Mouse (Mus musculus) bone marrow macrophage, adult 2 months (primary cell): ENCODE results near the gene Spice1. TPM values are rescaled to one million over a fixed set of nuclear protein-coding genes. Genes with fewer than 3 reads are reported as not detected.

Experiments
- H3K27ac ChIP-seq: 2 replicates; pipeline ENCODE4 v1.5.1; 2012; ENCODE audit warnings: low read depth, low read length; ENCODE audit not compliant: insufficient read depth
- H3K4me1 ChIP-seq: 2 replicates; pipeline ENCODE4 v1.6.1; 2012; ENCODE audit warnings: low read length; ENCODE audit not compliant: control insufficient read depth, insufficient read depth
- H3K4me3 ChIP-seq: 2 replicates; pipeline ENCODE4 v1.5.1; 2012; ENCODE audit warnings: mild to moderate bottlenecking, low read length, moderate library complexity; ENCODE audit not compliant: insufficient read depth
- CTCF ChIP-seq: IDR thresholded peaks from 2 replicates; pipeline ENCODE4 v1.5.1; 2012; ENCODE audit warnings: low read depth, mild to moderate bottlenecking, low read length, moderate library complexity
- POLR2A ChIP-seq: IDR thresholded peaks from 2 replicates; pipeline ENCODE4 v1.6.1; 2012; ENCODE audit warnings: mild to moderate bottlenecking, low read depth, low read length, borderline replicate concordance
- polyA plus RNA-seq: library from polyadenylated mRNA; stranded (reverse); fragments of >200 nt; gene quantifications from 2 replicates; pipeline ENCODE4 v1.2.4, GENCODE M21; 2012; ENCODE audit not compliant: missing spikeins, insufficient read depth, insufficient read length

Gene Spice1
- polyA plus RNA-seq, 1 experiment: 22.5 TPM

DNA sequence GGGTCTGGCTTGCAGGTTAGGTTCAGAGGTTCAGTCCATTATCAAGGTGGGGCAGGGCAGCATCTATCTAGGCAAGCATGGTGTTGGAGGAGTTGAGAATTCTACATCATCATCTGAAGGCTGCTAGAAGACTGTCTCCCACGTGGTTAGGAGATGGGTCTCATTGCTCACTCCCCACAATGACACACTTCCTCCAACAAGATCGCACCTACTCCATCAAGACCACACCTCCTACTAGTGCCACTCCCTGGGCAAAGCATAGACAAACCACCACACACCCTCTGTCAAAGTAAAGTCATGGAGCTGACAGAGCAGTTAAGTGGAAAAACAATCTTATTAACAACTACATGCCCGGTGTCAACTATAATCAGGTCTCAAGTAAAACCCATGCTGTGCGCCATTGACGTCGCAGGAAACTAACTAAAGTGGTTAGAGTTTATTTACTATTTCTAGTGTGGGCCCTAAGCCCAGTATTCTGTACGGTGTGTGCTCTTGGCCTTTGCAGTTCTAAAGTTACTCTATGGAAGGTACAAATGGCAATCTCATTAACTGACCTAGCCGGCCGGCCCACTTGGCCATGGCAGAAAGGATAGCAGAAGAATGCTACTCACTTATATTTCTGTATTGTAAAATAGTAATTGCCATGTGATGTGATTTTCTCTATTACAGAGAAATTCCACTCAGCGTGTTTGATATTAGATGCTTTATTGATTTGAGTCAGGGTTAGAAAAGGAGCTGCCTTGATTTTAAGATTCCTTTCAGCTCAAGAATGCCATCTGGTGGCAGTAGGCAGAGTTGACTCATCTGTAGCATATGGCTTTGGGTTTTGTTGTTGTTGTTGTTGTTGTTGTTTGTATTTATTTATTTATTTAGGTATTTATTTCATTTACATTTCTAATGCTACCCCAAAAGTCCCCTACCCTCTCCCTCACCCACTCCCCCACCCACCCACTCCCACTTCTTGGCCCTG, 15.3 kb downstream of the Spice1 start:
- H3K4me3 ChIP-seq: no peak overlapping the region
- no peak for TF ChIP-seq CTCF
- TF ChIP-seq POLR2A: no peak

DNA sequence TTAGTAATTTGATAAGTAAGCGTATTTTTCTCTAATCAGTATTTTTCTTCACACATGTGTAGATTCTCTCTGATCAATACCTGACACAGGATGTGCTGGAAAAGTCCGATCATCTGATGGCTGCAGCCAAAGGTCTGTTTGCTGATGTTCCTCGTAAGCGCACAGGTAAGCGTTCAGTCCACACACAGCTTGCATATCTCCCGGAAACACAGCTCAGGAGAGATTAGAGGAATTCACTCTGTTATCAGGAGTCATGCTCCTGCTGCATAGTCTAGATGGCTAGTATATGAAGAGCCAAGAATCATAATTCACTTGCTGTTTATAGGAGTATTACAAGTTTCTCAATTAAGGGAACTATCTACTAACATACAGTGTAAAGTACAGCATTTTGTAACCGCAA, 18.6 kb downstream of the Spice1 start:
- TF ChIP-seq POLR2A: no peak
- no peak for TF ChIP-seq CTCF
- H3K27ac ChIP-seq: no peak overlapping the region
- H3K4me1 ChIP-seq: no peaks in the 10 kb centered on the region
- H3K4me3 ChIP-seq: no peak overlapping the region

More for the DNA sequence above, 15.3 kb downstream of the Spice1 start:
- H3K27ac ChIP-seq: no peak overlapping the region
- no peaks in the 10 kb centered on the region for H3K4me1 ChIP-seq

DNA sequence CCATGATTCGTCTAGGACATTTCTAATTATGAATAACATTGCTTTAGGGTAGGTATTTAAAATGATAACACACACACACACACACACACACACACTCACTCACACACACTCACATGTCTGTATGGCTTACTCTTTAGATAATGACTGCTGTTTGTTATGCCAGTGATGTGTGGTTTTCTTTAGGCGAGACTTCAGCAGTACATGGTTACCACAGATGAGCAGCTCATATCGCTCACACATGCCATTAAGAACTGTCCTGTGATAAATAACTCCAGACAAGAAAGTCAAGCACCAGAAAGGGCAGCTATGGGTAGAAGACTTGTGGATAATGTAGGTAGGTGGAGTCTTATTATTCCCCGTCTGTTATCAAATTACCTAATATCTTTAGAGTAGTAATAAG, 28.5 kb downstream of the Spice1 start:
- no peak overlapping the region for H3K4me3 ChIP-seq
- TF ChIP-seq POLR2A (no peak), CTCF (no peak)
- no peaks in the 10 kb centered on the region for H3K4me1 ChIP-seq
- no peak overlapping the region for H3K27ac ChIP-seq

DNA sequence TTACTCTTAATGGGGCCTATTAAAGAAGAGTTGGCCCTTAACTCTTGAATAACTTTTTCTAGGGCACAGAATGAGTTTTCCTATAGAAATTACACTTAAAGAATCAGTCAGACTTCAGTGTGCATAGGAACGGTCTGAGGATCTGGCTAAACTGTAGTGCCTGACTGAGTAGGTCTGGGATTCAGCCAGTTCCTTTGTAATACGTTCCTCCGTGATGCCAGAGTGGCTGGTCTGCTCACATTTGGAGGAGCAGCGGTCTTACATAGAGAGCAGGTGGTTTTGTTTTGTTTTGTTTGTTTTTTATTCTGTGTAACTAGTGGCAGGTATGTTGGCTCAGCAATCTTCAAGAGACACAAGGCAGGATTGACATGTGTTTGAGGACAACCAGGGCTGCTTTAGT, 33.1 kb downstream of the Spice1 start:
- no peaks in the 10 kb centered on the region for H3K4me1 ChIP-seq
- H3K27ac ChIP-seq: no peak overlapping the region
- H3K4me3 ChIP-seq: no peak overlapping the region
- TF ChIP-seq POLR2A (no peak), CTCF (no peak)

DNA sequence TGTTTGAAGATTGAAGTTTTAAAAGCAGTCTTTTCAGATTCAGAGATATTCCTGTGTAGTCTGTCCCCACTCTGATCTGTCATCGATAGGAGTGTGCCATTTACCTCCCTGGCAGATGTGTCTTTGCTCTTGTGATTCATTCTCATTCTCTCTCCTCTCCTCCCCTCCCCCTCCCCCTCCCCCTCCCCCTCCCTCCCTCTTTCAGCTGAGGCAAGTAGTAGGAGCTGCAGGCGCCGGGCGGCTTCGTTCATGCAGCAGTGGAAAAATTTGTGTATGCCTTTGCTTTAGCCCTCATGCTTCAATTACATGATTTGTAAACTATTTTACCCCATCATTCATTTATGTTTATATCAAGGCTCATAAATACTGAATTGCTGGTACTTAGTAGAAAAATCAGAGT, 34.7 kb downstream of the Spice1 start:
- Histone ChIP-seq H3K4me1 (no peaks in the 10 kb centered on the region), H3K27ac (no peak overlapping the region), H3K4me3 (no peak overlapping the region)
- TF ChIP-seq POLR2A (no peak), CTCF (no peak)

DNA sequence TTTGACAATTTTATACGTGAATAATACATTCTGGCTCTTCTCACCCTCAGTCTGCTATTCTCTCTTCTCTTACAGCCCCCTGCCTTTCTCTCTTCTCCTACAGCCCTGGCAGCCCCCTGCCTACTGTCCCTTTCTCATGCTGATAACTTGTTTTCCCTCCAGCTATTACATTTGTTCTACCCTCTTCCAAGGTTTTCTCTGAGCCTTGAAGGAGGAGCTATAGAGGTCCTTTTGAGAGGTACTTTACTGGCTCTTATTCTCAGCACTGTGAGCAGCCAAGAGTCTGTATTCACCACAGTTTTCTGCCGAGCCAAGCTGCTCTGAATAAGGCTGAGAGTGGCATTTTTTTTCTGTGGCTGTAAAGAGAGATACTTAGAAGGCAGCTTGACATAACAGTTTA, 36.6 kb downstream of the Spice1 start:
- Histone ChIP-seq H3K27ac (no peak overlapping the region), H3K4me3 (no peak overlapping the region), H3K4me1 (no peaks in the 10 kb centered on the region)
- no peak for TF ChIP-seq CTCF
- TF ChIP-seq POLR2A: no peak

DNA sequence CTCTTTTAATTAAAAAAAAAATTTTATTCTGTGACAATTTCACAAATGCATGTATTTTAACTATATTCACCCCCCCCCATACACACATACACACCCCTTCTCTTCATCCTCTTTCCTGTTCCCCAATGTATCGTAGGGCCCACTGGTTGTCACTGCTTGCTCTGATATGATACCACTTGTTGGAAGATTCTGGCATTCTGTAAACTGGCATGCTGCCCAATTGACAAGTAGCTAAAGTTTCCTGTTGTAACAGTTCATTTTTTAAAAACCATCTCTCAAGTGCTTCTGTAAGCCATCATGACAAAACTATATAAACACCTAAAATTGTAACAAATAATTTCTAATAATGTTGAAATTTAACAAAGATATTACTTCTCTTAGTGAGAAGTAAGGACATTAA, 37.3 kb downstream of the Spice1 start:
- TF ChIP-seq CTCF (no peak), POLR2A (no peak)
- H3K4me1 ChIP-seq: no peaks in the 10 kb centered on the region
- H3K4me3 ChIP-seq: no peak overlapping the region
- no peak overlapping the region for H3K27ac ChIP-seq

DNA sequence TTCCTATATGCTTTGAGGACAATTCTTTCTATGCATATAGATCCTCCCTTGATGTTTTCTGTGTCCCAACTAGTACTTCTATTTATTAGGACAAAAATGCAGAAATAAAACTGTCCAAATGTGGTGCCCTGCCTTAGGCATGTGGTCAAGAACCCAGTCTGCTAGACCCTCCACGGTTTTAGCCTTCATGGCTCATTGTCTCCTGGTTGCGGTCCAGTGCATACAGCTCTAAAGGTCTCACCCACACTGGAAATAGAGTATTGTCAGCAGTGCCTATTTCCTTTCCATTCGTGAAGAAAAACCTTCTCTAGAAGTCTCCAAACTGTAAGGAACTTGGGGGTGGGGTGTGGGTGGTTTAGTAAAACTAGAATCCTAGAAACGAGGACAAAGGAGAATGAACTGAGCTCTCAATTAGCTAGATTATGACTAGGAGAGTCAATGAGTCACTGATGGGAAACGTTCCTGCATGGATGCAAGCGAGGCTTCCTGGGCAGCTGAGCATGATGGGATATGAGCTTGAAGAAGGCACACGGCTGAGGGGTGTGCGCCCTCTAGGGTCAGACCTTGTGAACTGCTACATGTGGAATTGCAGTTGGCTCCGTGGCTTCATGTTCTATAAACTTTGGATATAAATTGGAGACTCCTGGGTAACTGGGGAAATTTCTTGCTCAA, 45.1 kb downstream of the Spice1 start:
- no peak overlapping the region for H3K27ac ChIP-seq
- no peak overlapping the region for H3K4me3 ChIP-seq
- TF ChIP-seq CTCF: peak; percentile 63
- no peak for TF ChIP-seq POLR2A
- H3K4me1 ChIP-seq: no peaks in the 10 kb centered on the region

DNA sequence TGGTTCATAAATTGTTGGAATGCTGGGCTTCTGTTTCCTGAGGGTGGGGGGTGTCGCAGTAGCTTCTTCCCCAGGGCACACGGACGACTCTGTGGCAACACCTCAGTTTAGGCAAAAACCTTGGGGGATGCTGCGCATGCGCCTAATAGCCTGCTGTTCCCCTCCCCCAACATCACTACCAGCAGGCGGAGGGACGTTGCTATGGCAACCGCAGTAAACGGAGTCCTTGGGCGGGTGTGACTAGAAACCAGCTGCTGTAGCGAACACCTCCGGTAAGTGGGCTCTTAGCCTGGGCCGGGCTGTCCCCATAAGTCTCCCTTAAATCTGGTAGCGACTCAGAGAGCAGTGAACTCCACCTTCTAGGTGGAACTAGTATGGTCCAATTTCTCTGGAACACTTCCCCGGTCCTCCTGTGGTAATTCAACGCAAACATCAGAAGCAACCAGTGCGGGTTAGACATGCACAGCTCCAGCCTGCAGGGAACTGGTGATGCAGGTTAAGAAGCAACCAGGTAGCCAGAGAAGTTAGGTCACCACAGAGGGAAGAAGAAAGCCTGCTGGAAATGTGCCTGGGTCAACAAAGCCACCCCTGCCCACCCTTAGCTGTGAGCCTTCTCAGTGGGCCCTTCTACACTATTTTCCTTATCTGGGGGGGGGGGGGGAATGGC, 47.8 kb downstream of the Spice1 start, which contains the start of gene Cfap44:
Cfap44 (plus strand) TSS at position 220 of the 667 bp plus-strand sequence.
- no peak for TF ChIP-seq POLR2A
- no peak for TF ChIP-seq CTCF
- no peaks in the 10 kb centered on the region for H3K4me1 ChIP-seq
- 0 out of 2 replicates have a peak within 1 kb of the TSS, but pooled peaks have one; percentile 10 for H3K4me3 ChIP-seq

More for the DNA sequence above, 47.8 kb downstream of the Spice1 start, which contains the start of gene Cfap44:
- H3K27ac ChIP-seq: no peak within 1 kb of the TSS
